Mouse (Mus musculus) testis, adult 2 months (tissue): Measurements from ENCODE around the gene Ppp2r5c. TPM values are rescaled to one million over a fixed set of nuclear protein-coding genes. Genes with fewer than 3 reads are reported as not detected.

Experiments used
- H3K27ac ChIP-seq: fragments of 200-500 bp; 2 replicates; pipeline ENCODE4 v1.5.1; 2012; ENCODE audit warnings: low read depth, low read length; ENCODE audit not compliant: control insufficient read depth, insufficient read depth
- H3K27me3 ChIP-seq: fragments of 200-500 bp; 2 replicates; pipeline ENCODE4 v1.6.1; 2012; ENCODE audit warnings: mild to moderate bottlenecking, low read length, moderate library complexity; ENCODE audit not compliant: control insufficient read depth, insufficient read depth
- H3K36me3 ChIP-seq: fragments of 200-500 bp; 2 replicates; pipeline ENCODE4 v1.6.1; 2012; ENCODE audit warnings: mild to moderate bottlenecking, low read length; ENCODE audit not compliant: control insufficient read depth, insufficient read depth
- H3K4me1 ChIP-seq: fragments of 200-500 bp; 2 replicates; pipeline ENCODE4 v1.6.1; 2012; ENCODE audit warnings: low read length; ENCODE audit not compliant: control insufficient read depth, insufficient read depth
- H3K4me3 ChIP-seq: fragments of 200-500 bp; 2 replicates; pipeline ENCODE4 v1.5.1; 2012; ENCODE audit warnings: low read depth, mild to moderate bottlenecking, low read length, moderate library complexity, mixed read lengths; ENCODE audit not compliant: control insufficient read depth
- CTCF ChIP-seq: fragments of 200-500 bp; IDR thresholded peaks from 2 replicates; pipeline ENCODE4 v1.5.1; 2012; ENCODE audit warnings: low read depth, mild to moderate bottlenecking, inconsistent platforms, low read length, moderate library complexity; ENCODE audit not compliant: control insufficient read depth, insufficient read depth, insufficient replicate concordance
- POLR2A ChIP-seq: fragments of 200-500 bp; IDR thresholded peaks from 2 replicates; pipeline ENCODE4 v1.6.1; 2012; ENCODE audit warnings: low read depth, mild to moderate bottlenecking, inconsistent platforms, low read length, moderate library complexity; ENCODE audit not compliant: control insufficient read depth
- polyA plus RNA-seq: library from polyadenylated mRNA; depleted of rRNA; stranded (reverse); fragments of >200 nt; gene quantifications from 2 replicates; pipeline ENCODE4 v1.2.3, GENCODE M21; 2012

Ppp2r5c gene
- polyA plus RNA-seq, 1 experiment = 202 TPM

DNA sequence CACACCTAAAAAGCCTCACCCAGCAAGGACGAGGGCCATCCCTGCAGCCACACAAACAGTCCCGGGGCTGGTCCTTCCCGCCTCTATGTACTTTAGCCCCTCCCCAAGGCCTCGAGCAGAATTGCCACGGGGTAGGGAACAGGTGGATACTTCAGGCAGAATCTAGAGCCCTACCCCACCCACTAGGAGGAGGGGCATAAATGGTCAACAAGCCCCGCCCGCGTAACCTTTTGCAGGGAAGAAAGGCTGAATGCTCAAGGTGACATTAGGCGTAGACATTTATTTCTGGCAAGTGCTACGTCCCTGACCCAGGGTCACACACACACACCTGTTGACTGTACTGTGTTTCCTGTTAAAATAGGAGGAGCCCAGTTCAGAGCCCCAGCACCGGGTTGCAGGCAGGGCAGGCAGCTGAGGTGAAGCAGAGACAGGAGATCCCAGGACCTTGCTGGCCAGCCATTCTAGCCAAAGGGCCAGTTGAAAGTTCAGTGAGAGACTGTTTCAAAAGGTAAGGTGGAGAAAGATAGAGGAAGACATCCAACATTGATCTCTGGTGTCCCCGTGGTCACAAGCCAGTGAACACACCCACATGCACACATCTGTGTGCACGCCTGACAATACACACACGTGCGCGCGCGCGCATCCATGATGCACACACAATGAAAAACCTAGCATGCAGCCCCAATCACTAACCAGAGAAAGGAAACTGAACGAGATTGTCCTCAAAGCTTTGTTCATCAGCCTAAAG is 28.8 kb upstream of the Ppp2r5c start:
- Histone ChIP-seq H3K4me3 (peak overlapping the region; percentile 49), H3K27me3 (no peaks in the 10 kb centered on the region), H3K36me3 (no peaks in the 10 kb centered on the region), H3K4me1 (peaks cover 14% of the 10 kb centered on the region), H3K27ac (no peak overlapping the region)
- TF ChIP-seq CTCF = no peak
- no peak for TF ChIP-seq POLR2A

DNA sequence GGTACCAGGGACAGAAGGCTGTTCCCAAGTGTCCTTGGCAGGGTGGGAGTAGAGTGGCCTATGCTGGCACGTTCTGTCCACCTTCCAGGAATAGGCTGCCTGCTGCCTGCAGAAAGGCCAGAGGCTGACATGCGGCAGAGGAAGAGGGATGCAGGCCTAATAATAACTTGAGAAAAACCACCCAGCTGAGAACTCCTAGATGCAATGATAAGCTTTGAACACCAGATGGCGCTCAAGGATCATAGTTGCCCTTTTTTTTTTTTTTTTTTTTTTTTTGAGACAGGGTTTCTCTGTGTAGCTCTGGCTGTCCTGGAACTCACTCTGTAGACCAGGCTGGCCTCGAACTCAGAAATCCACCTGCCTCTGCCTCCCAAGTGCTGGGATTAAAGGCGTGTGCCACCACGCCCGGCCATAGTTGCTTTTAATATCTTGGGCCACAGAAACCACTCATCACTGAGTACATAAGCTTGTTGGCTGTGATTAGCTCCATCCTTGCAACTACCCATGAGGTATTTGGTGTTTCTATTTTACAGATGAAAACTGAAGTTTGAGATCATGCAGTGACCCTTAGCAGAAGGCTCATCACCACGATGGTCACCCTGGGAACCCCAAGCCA is 28.1 kb upstream of the Ppp2r5c start:
- Histone ChIP-seq H3K27me3 (no peaks in the 10 kb centered on the region), H3K4me3 (peak overlapping the region; percentile 49), H3K27ac (no peak overlapping the region), H3K36me3 (no peaks in the 10 kb centered on the region), H3K4me1 (peaks cover 14% of the 10 kb centered on the region)
- peak; percentile 19; the same call in 1 of the 2 replicates for TF ChIP-seq CTCF
- TF ChIP-seq POLR2A = no peak

DNA sequence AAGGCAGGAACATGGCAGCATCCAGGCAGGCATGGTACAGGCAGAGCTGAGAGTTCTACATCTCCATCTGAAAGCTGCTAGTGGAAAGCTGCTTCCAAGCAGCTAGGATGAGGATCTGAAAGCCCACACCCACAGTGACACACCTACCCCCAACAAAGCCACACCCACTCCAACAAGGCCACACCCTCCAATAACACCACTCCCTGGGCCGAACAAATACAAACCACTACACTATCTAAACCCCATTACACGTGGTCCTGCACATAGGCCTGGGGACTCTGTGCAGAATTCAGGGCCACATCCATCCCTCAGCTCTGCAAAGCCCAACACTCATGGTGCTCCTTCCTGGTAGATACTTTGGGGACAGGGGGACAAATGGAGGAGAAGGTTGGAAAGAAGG is 27.0 kb upstream of the Ppp2r5c start:
- peaks cover 14% of the 10 kb centered on the region for H3K4me1 ChIP-seq
- no peaks in the 10 kb centered on the region for H3K36me3 ChIP-seq
- H3K27me3 ChIP-seq = no peaks in the 10 kb centered on the region
- no peak for TF ChIP-seq POLR2A
- no peak for TF ChIP-seq CTCF
- peak overlapping the region; percentile 38 for H3K4me3 ChIP-seq
- H3K27ac ChIP-seq = no peak overlapping the region

DNA sequence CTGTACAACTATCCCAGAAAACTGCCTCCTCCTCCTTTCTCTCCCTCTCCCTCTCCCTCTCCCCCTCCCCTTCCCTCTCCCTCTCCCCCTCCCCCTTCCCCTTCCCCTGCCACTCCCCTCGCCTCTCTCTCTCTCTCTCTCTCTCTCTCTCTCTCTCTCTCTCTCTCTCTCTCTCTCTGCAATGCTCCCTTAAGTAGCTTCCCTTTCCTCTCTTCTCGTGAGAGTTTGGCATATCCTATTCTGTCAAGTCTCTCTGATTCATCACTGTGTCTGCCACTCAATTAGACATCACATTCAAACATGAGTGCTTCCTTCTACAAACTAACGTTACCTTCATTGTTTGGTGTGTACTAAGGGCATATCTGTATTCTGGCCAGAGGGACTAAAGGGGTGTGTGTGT is 25.6 kb upstream of the Ppp2r5c start:
- Histone ChIP-seq H3K36me3 (no peaks in the 10 kb centered on the region), H3K4me1 (peaks cover 14% of the 10 kb centered on the region), H3K4me3 (no peak overlapping the region), H3K27me3 (no peaks in the 10 kb centered on the region), H3K27ac (no peak overlapping the region)
- TF ChIP-seq POLR2A (no peak), CTCF (no peak)

DNA sequence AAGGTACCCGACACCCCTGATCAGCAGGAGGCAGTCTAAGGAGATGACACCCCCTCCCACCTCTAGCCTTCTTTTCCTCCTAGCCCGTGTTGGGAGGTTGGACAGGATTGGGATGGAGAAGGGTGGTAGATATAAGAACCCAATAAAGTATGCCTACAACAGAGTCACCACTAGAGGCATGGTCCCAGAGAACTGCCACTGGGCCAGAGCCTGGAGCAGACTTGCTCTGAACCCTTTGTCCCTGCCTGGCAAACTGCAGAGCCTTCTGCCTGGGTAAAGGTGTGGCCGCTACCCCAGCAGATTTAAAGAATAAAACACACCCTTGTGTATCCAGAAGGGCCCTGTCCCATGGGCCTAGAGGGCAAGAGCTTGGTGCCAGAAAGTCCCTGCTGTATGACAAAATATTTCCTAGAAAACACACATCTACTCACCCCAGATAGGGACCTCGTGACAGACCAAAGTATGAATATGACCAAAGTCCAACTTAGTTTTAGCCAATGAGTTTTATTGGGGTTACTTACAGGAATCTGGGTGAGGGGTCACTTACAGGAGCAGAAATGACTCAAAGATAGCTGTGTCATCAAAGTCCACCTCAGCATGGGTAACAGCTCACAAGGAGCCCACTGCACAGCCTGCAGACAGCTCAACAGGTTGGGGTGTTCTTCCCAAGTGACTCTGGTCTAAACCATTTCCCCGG is 22.8 kb upstream of the Ppp2r5c start:
- Histone ChIP-seq H3K36me3 (no peaks in the 10 kb centered on the region), H3K27ac (no peak overlapping the region), H3K4me1 (no peaks in the 10 kb centered on the region; the same call in 1 of the 2 replicates), H3K27me3 (no peaks in the 10 kb centered on the region), H3K4me3 (no peak overlapping the region)
- TF ChIP-seq CTCF (no peak), POLR2A (no peak)

DNA sequence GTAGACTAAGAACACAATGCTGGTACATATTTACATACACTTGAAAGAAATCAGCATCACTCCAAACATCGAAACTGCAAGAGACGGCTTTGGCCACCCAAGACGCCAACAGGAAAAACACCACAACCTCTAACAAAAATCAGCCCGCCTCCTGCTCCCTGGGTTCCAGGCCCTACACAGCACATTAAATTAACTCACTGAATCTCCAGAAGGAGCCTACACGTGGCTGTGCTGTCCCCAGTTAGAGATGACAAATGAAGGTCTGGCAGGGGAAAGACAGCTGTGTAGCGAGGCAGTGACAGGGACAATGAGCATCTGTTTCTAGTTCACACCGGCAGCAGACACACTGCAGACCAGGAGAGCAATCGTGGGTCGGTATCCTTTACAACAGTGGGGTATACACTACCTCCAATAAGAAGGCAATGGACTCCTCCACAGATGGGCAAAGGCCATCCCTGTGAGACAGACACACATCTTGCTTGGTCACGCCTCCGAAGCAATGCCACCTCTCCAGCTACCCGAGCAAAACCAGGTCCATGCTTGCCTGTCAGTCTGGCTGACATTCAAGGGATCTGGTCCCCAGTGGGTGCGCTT is 20.4 kb upstream of the Ppp2r5c start:
- no peak for TF ChIP-seq CTCF
- no peak for TF ChIP-seq POLR2A
- Histone ChIP-seq H3K36me3 (no peaks in the 10 kb centered on the region), H3K4me1 (peaks cover 6% of the 10 kb centered on the region; the same call in 1 of the 2 replicates), H3K27me3 (no peaks in the 10 kb centered on the region), H3K27ac (no peak overlapping the region), H3K4me3 (no peak overlapping the region)
